Mouse (Mus musculus) limb, embryonic 14.5 days (tissue): Measurements from ENCODE around the gene Fes. TPM values are rescaled to one million over a fixed set of nuclear protein-coding genes. Genes with fewer than 3 reads are reported as not detected.

Experiments used
- ATAC-seq: fragments of 200-750 bp; cut with Nextera tagmentation; 2 replicates; pipeline ENCODE4 v1.8.0; 2017; ENCODE audit warnings: low read depth, moderate number of reproducible peaks, moderate TSS enrichment; ENCODE audit not compliant: low FRiP score
- DNase-seq: peaks from one replicate; pipeline ENCODE4 v3.0.0-alpha.2; 2015; ENCODE audit warnings: low spot score
- H3K27ac ChIP-seq: fragments of 300-500 bp; sonication (generic); replicated peaks from 2 replicates; pipeline ENCODE4 v1.5.1; 2014; ENCODE audit warnings: low read depth, mild to moderate bottlenecking, low read length, moderate library complexity, mixed read lengths
- H3K27me3 ChIP-seq: fragments of 300-500 bp; sonication (generic); 2 replicates; pipeline ENCODE4 v1.6.1; 2014; ENCODE audit warnings: low read length, mixed read lengths; ENCODE audit not compliant: control insufficient read depth, insufficient read depth
- H3K36me3 ChIP-seq: fragments of 300-500 bp; sonication (generic); 2 replicates; pipeline ENCODE4 v1.6.1; 2014; ENCODE audit warnings: mild to moderate bottlenecking, low read length, moderate library complexity, mixed read lengths; ENCODE audit not compliant: control insufficient read depth, insufficient read depth
- H3K4me1 ChIP-seq: fragments of 300-500 bp; sonication (generic); 2 replicates; pipeline ENCODE4 v1.6.1; 2014; ENCODE audit warnings: antibody characterized with exemption, low read length, mixed read lengths; ENCODE audit not compliant: control insufficient read depth, insufficient read depth
- H3K4me2 ChIP-seq: fragments of 300-500 bp; sonication (generic); replicated peaks from 2 replicates; pipeline ENCODE4 v1.6.1; 2014; ENCODE audit warnings: low read depth, mild to moderate bottlenecking, low read length, moderate library complexity; ENCODE audit not compliant: severe bottlenecking
- H3K4me3 ChIP-seq: fragments of 300-500 bp; sonication (generic); replicated peaks from 2 replicates; pipeline ENCODE4 v1.5.1; 2014; ENCODE audit warnings: low read length
- H3K9ac ChIP-seq: fragments of 300-500 bp; sonication (generic); 2 replicates; pipeline ENCODE4 v1.6.1; 2014; ENCODE audit warnings: mild to moderate bottlenecking, low read depth, low read length, moderate library complexity; ENCODE audit not compliant: severe bottlenecking
- H3K9me3 ChIP-seq: fragments of 300-500 bp; sonication (generic); 2 replicates; pipeline ENCODE4 v1.6.1; 2016; ENCODE audit warnings: low read length; ENCODE audit not compliant: control insufficient read depth
- POLR2A ChIP-seq: fragments of 200-500 bp; IDR thresholded peaks from 2 replicates; pipeline ENCODE4 v1.8.0; 2012; ENCODE audit warnings: inconsistent platforms, mild to moderate bottlenecking, moderate library complexity, borderline replicate concordance; ENCODE audit not compliant: insufficient read depth, insufficient read length; ENCODE audit errors: extremely low read depth
- WGBS: fragments of 180-500 bp; shearing (Covaris S2); extraction: QIAGEN DNeasy Blood & Tissue Kit; methylation state at CpG from one replicate; pipeline ENCODE4 v1.1.7; 2014; 5-methylcytosine and 5-hydroxymethylcytosine counted together
- polyA plus RNA-seq, 2 experiments: library from polyadenylated mRNA; depleted of rRNA in 1 of 2; stranded (reverse) in 1 of 2; unstranded in 1 of 2; fragments of >200 nt; fragmentation: Nextera tagmentation in 1 of 2; extraction: Ambion mirVana in 1 of 2; gene quantifications; 2 replicates each; pipeline versions ENCODE4 v1.2.1 to v1.2.3; 2012 to 2014

The Fes gene
- polyA plus RNA-seq, 2 experiments: 12.6 to 23.5 TPM

- no peak overlapping the region for H3K9ac ChIP-seq
- H3K4me1 ChIP-seq: no peaks in the 10 kb centered on the region
- ATAC-seq: no peak
- no peak for DNase-seq
- H3K9me3 ChIP-seq: no peaks in the 10 kb centered on the region
- no peak overlapping the region for H3K27ac ChIP-seq
- WGBS: 93% methylated on average over 8 of the region's 8 CpGs
- H3K36me3 ChIP-seq: peaks cover 98% of the 10 kb centered on the region
- H3K4me3 ChIP-seq: no peak overlapping the region
- H3K4me2 ChIP-seq: no peak overlapping the region
- no peak for TF ChIP-seq POLR2A
- no peaks in the 10 kb centered on the region for H3K27me3 ChIP-seq
Measured at GRCm38 (mm10) chr7:80330278-80330677, 57.5 kb downstream of the Fes start.

Other genes with a start within 250 kb of the Fes start
- gene Sema4b, start 201.1 kb downstream of the Fes start, polyA plus RNA-seq (2012; rRNA removed): 8.2 and 12.3 TPM in 2 replicates
- gene Sema4b, start 201.1 kb downstream of the Fes start, polyA plus RNA-seq (2014; fragmentation: Nextera tagmentation; extraction: Ambion mirVana): 11.5 and 12.0 TPM in 2 replicates
- 37.8 and 52.0 TPM in 2 replicates for gene Cib1, start 155.1 kb downstream of the Fes start, polyA plus RNA-seq (2012; rRNA removed)
- gene Cib1, start 155.1 kb downstream of the Fes start, polyA plus RNA-seq (2014; fragmentation: Nextera tagmentation; extraction: Ambion mirVana): 66.1 and 72.1 TPM in 2 replicates
- gene Gdpgp1, start 155.1 kb downstream of the Fes start, polyA plus RNA-seq (2012; rRNA removed): 2.0 TPM in 2 replicates
- 2.1 and 2.4 TPM in 2 replicates for gene Gdpgp1, start 155.1 kb downstream of the Fes start, polyA plus RNA-seq (2014; fragmentation: Nextera tagmentation; extraction: Ambion mirVana)
- 0.28 and 0.59 TPM in 2 replicates for gene Ttll13, start 141.6 kb downstream of the Fes start, polyA plus RNA-seq (2012; rRNA removed)
- 0.73 and 0.94 TPM in 2 replicates for gene Ttll13, start 141.6 kb downstream of the Fes start, polyA plus RNA-seq (2014; fragmentation: Nextera tagmentation; extraction: Ambion mirVana)
- gene Ngrn, start 126.7 kb downstream of the Fes start, polyA plus RNA-seq (2012; rRNA removed): 50.0 and 51.6 TPM in 2 replicates
- gene Ngrn, start 126.7 kb downstream of the Fes start, polyA plus RNA-seq (2014; fragmentation: Nextera tagmentation; extraction: Ambion mirVana): 47.5 and 49.9 TPM in 2 replicates
- 17.0 and 19.1 TPM in 2 replicates for gene Vps33b, start 118.3 kb downstream of the Fes start, polyA plus RNA-seq (2012; rRNA removed)
- gene Vps33b, start 118.3 kb downstream of the Fes start, polyA plus RNA-seq (2014; fragmentation: Nextera tagmentation; extraction: Ambion mirVana): 8.6 and 9.2 TPM in 2 replicates
- 78.5 and 79.9 TPM in 2 replicates for gene Prc1, start 93.5 kb downstream of the Fes start, polyA plus RNA-seq (2012; rRNA removed)
- 109 and 111 TPM in 2 replicates for gene Prc1, start 93.5 kb downstream of the Fes start, polyA plus RNA-seq (2014; fragmentation: Nextera tagmentation; extraction: Ambion mirVana)
- gene Rccd1, start 63.5 kb downstream of the Fes start, polyA plus RNA-seq (2012; rRNA removed): 22.5 and 26.2 TPM in 2 replicates
- 8.0 and 10.2 TPM in 2 replicates for gene Rccd1, start 63.5 kb downstream of the Fes start, polyA plus RNA-seq (2014; fragmentation: Nextera tagmentation; extraction: Ambion mirVana)
- 55.1 and 62.6 TPM in 2 replicates for gene Unc45a, start 46.9 kb downstream of the Fes start, polyA plus RNA-seq (2012; rRNA removed)
- 36.9 and 40.4 TPM in 2 replicates for gene Unc45a, start 46.9 kb downstream of the Fes start, polyA plus RNA-seq (2014; fragmentation: Nextera tagmentation; extraction: Ambion mirVana)
- 48.8 and 50.4 TPM in 2 replicates for gene Hddc3, start 44.8 kb downstream of the Fes start, polyA plus RNA-seq (2012; rRNA removed)
- 23.1 and 23.8 TPM in 2 replicates for gene Hddc3, start 44.8 kb downstream of the Fes start, polyA plus RNA-seq (2014; fragmentation: Nextera tagmentation; extraction: Ambion mirVana)
- gene Man2a2, start 16.6 kb downstream of the Fes start, polyA plus RNA-seq (2012; rRNA removed): 64.8 and 89.1 TPM in 2 replicates
- gene Man2a2, start 16.6 kb downstream of the Fes start, polyA plus RNA-seq (2014; fragmentation: Nextera tagmentation; extraction: Ambion mirVana): 14.8 and 18.4 TPM in 2 replicates
- gene Furin, start 17.5 kb upstream of the Fes start, polyA plus RNA-seq (2012; rRNA removed): 40.5 and 58.3 TPM in 2 replicates
- gene Furin, start 17.5 kb upstream of the Fes start, polyA plus RNA-seq (2014; fragmentation: Nextera tagmentation; extraction: Ambion mirVana): 17.0 and 19.8 TPM in 2 replicates
- 12.9 and 16.2 TPM in 2 replicates for gene Blm, start 147.2 kb upstream of the Fes start, polyA plus RNA-seq (2012; rRNA removed)
- 17.8 and 18.6 TPM in 2 replicates for gene Blm, start 147.2 kb upstream of the Fes start, polyA plus RNA-seq (2014; fragmentation: Nextera tagmentation; extraction: Ambion mirVana)